In genomic region chr3:123201798-123202197, GRCm38 (mm10) we compare ENCODE assay signal across 18 mouse cellular contexts. TPM values are rescaled to one million over a fixed set of nuclear protein-coding genes. Genes with fewer than 3 reads are reported as not detected.
"Had no signal": no experiment of that assay in that cellular context is flagged by ENCODE, and none has a peak within 500 bp of the region (broad histone marks: within the 10 kb centered on the region; RNA-seq: fewer than 3 reads in every experiment).

No protein-coding gene starts in this region.

- DNase-seq: left cerebral cortex, postnatal 4 days; liver; liver, embryonic 13.5 days; liver, postnatal 0 days; lung, adult 18-20 months; lung, adult 2 months; lung, embryonic 14.5 days; lung, postnatal 10 days; lung, postnatal 14 days; lung, postnatal 36 days; lung, postnatal 4 days; midbrain, embryonic 14.5 days had no signal

- ATAC-seq: liver, embryonic 12.5 days; liver, postnatal 0 days; lung, postnatal 0 days; midbrain, embryonic 13.5 days; midbrain, embryonic 15.5 days; midbrain, embryonic 16.5 days had no signal

RNA-seq across cellular contexts. Expression of gene Synpo2, which starts 34.2 kb away (rescaled TPM):
- total RNA-seq: monocyte, adult 5-6 weeks had no signal
